18 mouse cellular contexts compared by ENCODE assay signal in genomic region chr1:61904036-61904435, GRCm38 (mm10).
DNase-seq lines count a peak whose midpoint lies in the region; ATAC-seq lines count a peak whose summit lies in the region.
"Had no signal": no experiment of that assay in that cellular context is flagged by ENCODE, and none has a peak within 500 bp of the region (broad histone marks: within the 10 kb centered on the region; RNA-seq: fewer than 3 reads in every experiment).

No protein-coding gene starts in this region.

- H3K4me3 ChIP-seq in heart, embryonic 11.5 days (ENCODE audit: low read depth, low read length) = no peak overlapping the region
- H3K4me3 ChIP-seq: embryonic facial prominence, embryonic 12.5 days; hindbrain, embryonic 10.5 days; intestine, embryonic 15.5 days; layer of hippocampus, adult 2 months; liver, embryonic 13.5 days; midbrain, embryonic 15.5 days; stomach, embryonic 15.5 days had no signal

- no peaks in the 10 kb centered on the region for H3K4me1 ChIP-seq in heart, embryonic 11.5 days (ENCODE audit: control insufficient read depth, insufficient read depth, low read length)
- H3K4me1 ChIP-seq: embryonic facial prominence, embryonic 12.5 days; intestine, embryonic 15.5 days; liver, embryonic 13.5 days; midbrain, embryonic 15.5 days; stomach, embryonic 15.5 days had no signal

- no peak overlapping the region for H3K4me2 ChIP-seq in heart, embryonic 11.5 days
- H3K4me2 ChIP-seq: embryonic facial prominence, embryonic 12.5 days; intestine, embryonic 15.5 days; liver, embryonic 13.5 days; midbrain, embryonic 15.5 days; stomach, embryonic 15.5 days had no signal

- H3K27me3 ChIP-seq in heart, embryonic 11.5 days (ENCODE audit: control insufficient read depth, insufficient read depth, low read length) = no peaks in the 10 kb centered on the region
- H3K27me3 ChIP-seq: embryonic facial prominence, embryonic 12.5 days; intestine, embryonic 15.5 days; liver, embryonic 13.5 days; midbrain, embryonic 15.5 days; stomach, embryonic 15.5 days had no signal

- H3K9ac ChIP-seq in heart, embryonic 11.5 days (ENCODE audit: low read depth, low read length) = no peak overlapping the region
- H3K9ac ChIP-seq: embryonic facial prominence, embryonic 12.5 days; intestine, embryonic 15.5 days; liver, embryonic 13.5 days; midbrain, embryonic 15.5 days; stomach, embryonic 15.5 days had no signal

- H3K9me3 ChIP-seq in heart, embryonic 11.5 days (replicated peaks; ENCODE audit: control insufficient read depth, low read length) = no peaks in the 10 kb centered on the region
- H3K9me3 ChIP-seq: embryonic facial prominence, embryonic 12.5 days; hindbrain, embryonic 10.5 days; intestine, embryonic 15.5 days; liver, embryonic 13.5 days; midbrain, embryonic 15.5 days; stomach, embryonic 15.5 days had no signal

- no peaks in the 10 kb centered on the region for H3K36me3 ChIP-seq in heart, embryonic 11.5 days (ENCODE audit: control insufficient read depth, insufficient read depth, low read length)
- H3K36me3 ChIP-seq: embryonic facial prominence, embryonic 12.5 days; hindbrain, embryonic 10.5 days; intestine, embryonic 15.5 days; liver, embryonic 13.5 days; midbrain, embryonic 15.5 days; stomach, embryonic 15.5 days had no signal

- no peak overlapping the region for H3K27ac ChIP-seq in heart, embryonic 11.5 days (ENCODE audit: low read depth, low read length)
- H3K27ac ChIP-seq: embryonic facial prominence, embryonic 12.5 days; hindbrain, embryonic 10.5 days; intestine, embryonic 15.5 days; layer of hippocampus, adult 2 months; liver, embryonic 13.5 days; midbrain, embryonic 15.5 days; stomach, embryonic 15.5 days had no signal

- 66% methylated on average over 4 of the region's 4 CpGs for WGBS in heart, embryonic 11.5 days (ENCODE audit: insufficient replicate concordance)

- DNase-seq in cerebellum, postnatal 10 days = peak; percentile 31 to 45
- no peak for DNase-seq in cerebellum, postnatal 4 days (ENCODE audit: low spot score in 2 of 2)
- peak; percentile 17 for DNase-seq in kidney, postnatal 10 days
- DNase-seq in kidney, adult 9 months = no peak
- peak; percentile 5 to 10 for DNase-seq in urinary bladder, postnatal 36 days (ENCODE audit: low spot score in 2 of 2)
- no peak for DNase-seq in urinary bladder, adult 2 months (ENCODE audit: low spot score)
- DNase-seq in skeletal muscle tissue, adult 2 months (ENCODE audit: low read depth, low spot score) = peak; percentile 43
- DNase-seq: adrenal gland, adult 2 months; cerebellum, postnatal 25 days; liver, embryonic 13.5 days; thymus, postnatal 14 days had no signal

- no peak for ATAC-seq in heart, embryonic 11.5 days (replicated peaks; ENCODE audit: insufficient number of reproducible peaks, low FRiP score, low TSS enrichment)
- ATAC-seq: intestine, embryonic 15.5 days; midbrain, embryonic 15.5 days had no signal

Comparison
In these comparisons a context has a peak if more than half of its experiments do, and no peak if none do; other contexts are left out.
1. DNase-seq: peak in cerebellum, postnatal 10 days (2 of 2), kidney, postnatal 10 days (single experiment), urinary bladder, postnatal 36 days (2 of 2) and skeletal muscle tissue, adult 2 months (single experiment); none in cerebellum, postnatal 4 days (0 of 2), kidney, adult 9 months (single experiment) and urinary bladder, adult 2 months (single experiment).